Mouse (Mus musculus) embryonic facial prominence, embryonic 10.5 days (tissue): ENCODE data around the gene Gm11009. TPM values are rescaled to one million over a fixed set of nuclear protein-coding genes. Genes with fewer than 3 reads are reported as not detected.
"Not testable (repeated sequence)": the region's sequence is repeated elsewhere in the genome, so short reads cannot be mapped to it uniquely, and the experiment has no call there.

Source experiments
- DNase-seq: peaks from one replicate; pipeline ENCODE4 v3.0.0-alpha.2; 2017; ENCODE audit warnings: low spot score
- H3K27ac ChIP-seq: fragments of 300-500 bp; sonication (generic); replicated peaks from 2 replicates; pipeline ENCODE4 v1.5.1; 2016; ENCODE audit warnings: mild to moderate bottlenecking
- H3K27me3 ChIP-seq: fragments of 300-500 bp; sonication (generic); replicated peaks from 2 replicates; pipeline ENCODE4 v1.6.1; 2016; ENCODE audit warnings: low read depth, mild to moderate bottlenecking; ENCODE audit not compliant: poor library complexity, severe bottlenecking
- H3K36me3 ChIP-seq: fragments of 300-500 bp; sonication (generic); replicated peaks from 2 replicates; pipeline ENCODE4 v1.6.1; 2016; ENCODE audit warnings: mild to moderate bottlenecking, moderate library complexity
- H3K4me1 ChIP-seq: fragments of 300-500 bp; sonication (generic); 2 replicates; pipeline ENCODE4 v1.6.1; 2016
- H3K4me3 ChIP-seq: fragments of 300-500 bp; sonication (generic); 2 replicates; pipeline ENCODE4 v1.5.1; 2016; ENCODE audit warnings: mild to moderate bottlenecking, moderate library complexity
- H3K9me3 ChIP-seq: fragments of 300-500 bp; sonication (generic); 2 replicates; pipeline ENCODE4 v1.6.1; 2016; ENCODE audit warnings: mild to moderate bottlenecking
- WGBS: fragments of 180-500 bp; shearing (Covaris S2); methylation state at CpG from one replicate; pipeline ENCODE4 v1.1.7; 2016; 5-methylcytosine and 5-hydroxymethylcytosine counted together
- polyA plus RNA-seq: library from polyadenylated mRNA; unstranded; fragments of >200 nt; fragmentation: Nextera tagmentation; extraction: Ambion mirVana; gene quantifications from 2 replicates; pipeline ENCODE4 v1.2.1, GENCODE M21; 2016

Gm11009 gene
- polyA plus RNA-seq: not detected in 2 replicates

DNA sequence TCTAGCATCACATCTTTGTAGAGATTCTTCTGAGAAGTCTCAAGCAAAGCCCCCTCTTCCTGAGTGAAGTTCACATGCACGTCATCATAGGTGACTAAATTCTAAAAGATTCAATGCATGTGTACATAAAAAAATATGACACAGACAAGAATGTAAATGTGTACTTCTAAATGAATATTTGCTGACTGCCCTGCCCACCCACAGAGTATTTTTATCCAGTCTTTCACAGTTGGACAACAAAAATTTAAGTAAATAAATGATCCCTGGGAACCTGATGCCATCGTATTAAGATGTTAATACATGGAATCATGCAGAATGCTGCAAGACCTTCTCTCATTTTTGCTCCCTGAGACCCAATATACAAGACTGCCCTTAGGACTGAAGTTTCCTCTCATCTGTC lies at the start of gene Gm11009:
Gene Gm11009 (minus strand): TSS at position 101 of the 400 bp plus-strand sequence.
- H3K4me1 ChIP-seq, H3K4me3 ChIP-seq, H3K36me3 ChIP-seq, H3K9me3 ChIP-seq, DNase-seq, H3K27me3 ChIP-seq, H3K27ac ChIP-seq: not testable (repeated sequence)
- no CpG with 5 or more reads among the region's 2 CpGs for WGBS

Other genes with a start within 250 kb of the Gm11009 start
- 1.8 and 3.1 TPM in 2 replicates for gene Gm2004, start 169.7 kb downstream of the Gm11009 start, polyA plus RNA-seq
- gene 2210418O10Rik, start 92.9 kb downstream of the Gm11009 start, polyA plus RNA-seq: 8.4 and 13.7 TPM in 2 replicates
- gene Gm14435, start 104.1 kb upstream of the Gm11009 start, polyA plus RNA-seq: 11.2 and 11.5 TPM in 2 replicates
- 1.1 and 11.4 TPM in 2 replicates for gene Gm14434, start 167.3 kb upstream of the Gm11009 start, polyA plus RNA-seq
- not detected in 2 replicates for gene Zfp967, start 201.6 kb upstream of the Gm11009 start, polyA plus RNA-seq